Mouse (Mus musculus): ENCODE measurements around the gene Pdcd2l. TPM values are rescaled to one million over a fixed set of nuclear protein-coding genes. Genes with fewer than 3 reads are reported as not detected.
"Not testable (repeated sequence)": the region's sequence is repeated elsewhere in the genome, so short reads cannot be mapped to it uniquely, and the experiment has no call there.

The Pdcd2l gene
- polyA plus RNA-seq, 1 experiment from 2014 or later = 20.9 TPM

DNA sequence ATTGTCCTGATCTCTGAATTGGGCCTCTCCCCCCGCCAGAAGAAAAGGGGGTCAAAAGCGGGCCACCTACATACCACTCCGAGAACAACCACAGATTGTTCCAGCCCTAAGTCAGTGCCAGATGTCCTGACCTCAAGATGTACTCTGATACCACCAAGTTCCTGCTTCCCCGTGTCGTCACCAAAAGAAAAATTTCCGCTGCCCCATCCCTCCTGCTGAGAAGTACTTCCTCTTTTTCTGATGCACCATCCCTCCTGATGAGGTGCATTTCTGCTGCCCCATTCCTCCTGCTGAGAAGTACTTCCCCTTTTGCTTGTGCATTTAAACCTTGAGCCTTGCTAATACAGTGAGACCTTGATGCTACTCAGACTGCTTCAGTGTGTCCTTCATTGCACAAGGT is 20.2 kb downstream of the Pdcd2l start:
- not testable (repeated sequence) for H3K36me3 ChIP-seq (replicated peaks); H3K4me2 ChIP-seq; H3K27ac ChIP-seq (replicated peaks); H3K9me3 ChIP-seq (replicated peaks); H3K27me3 ChIP-seq; ATAC-seq (ENCODE audit: insufficient read depth); H3K9ac ChIP-seq; H3K4me3 ChIP-seq (replicated peaks); H3K4me1 ChIP-seq (replicated peaks)
- 77% methylated on average over 6 of the region's 6 CpGs for WGBS (ENCODE audit: insufficient replicate concordance)

DNA sequence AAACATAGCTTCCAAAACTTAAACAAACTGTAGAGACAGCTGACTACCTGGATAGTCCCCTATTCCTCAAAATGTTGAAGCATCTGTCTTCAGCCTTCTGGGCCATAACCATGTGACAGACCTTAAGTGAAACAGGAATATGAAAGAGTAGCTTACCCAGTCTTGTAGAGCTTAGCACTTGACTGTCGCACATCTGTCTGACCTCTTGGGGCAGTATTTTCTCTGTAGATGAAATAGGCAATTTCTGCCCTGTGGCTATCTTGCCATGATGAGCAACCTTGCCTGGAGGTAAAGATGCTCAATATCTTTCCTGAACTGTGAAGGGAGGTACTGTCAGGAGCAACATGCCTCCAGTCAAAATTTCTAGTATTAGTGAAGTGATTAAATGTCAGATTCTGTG is 24.2 kb downstream of the Pdcd2l start:
- H3K27ac ChIP-seq (replicated peaks) = no peak overlapping the region
- H3K4me2 ChIP-seq = no peak overlapping the region
- H3K9me3 ChIP-seq (replicated peaks) = no peaks in the 10 kb centered on the region
- no peaks in the 10 kb centered on the region for H3K27me3 ChIP-seq
- H3K4me3 ChIP-seq (replicated peaks) = no peak overlapping the region
- no peak for ATAC-seq (ENCODE audit: insufficient read depth)
- H3K9ac ChIP-seq = no peak overlapping the region
- 46% methylated on average over 1 of the region's 1 CpGs for WGBS (ENCODE audit: insufficient replicate concordance)
- peaks cover 11% of the 10 kb centered on the region for H3K4me1 ChIP-seq (replicated peaks)
- H3K36me3 ChIP-seq (replicated peaks) = no peaks in the 10 kb centered on the region

DNA sequence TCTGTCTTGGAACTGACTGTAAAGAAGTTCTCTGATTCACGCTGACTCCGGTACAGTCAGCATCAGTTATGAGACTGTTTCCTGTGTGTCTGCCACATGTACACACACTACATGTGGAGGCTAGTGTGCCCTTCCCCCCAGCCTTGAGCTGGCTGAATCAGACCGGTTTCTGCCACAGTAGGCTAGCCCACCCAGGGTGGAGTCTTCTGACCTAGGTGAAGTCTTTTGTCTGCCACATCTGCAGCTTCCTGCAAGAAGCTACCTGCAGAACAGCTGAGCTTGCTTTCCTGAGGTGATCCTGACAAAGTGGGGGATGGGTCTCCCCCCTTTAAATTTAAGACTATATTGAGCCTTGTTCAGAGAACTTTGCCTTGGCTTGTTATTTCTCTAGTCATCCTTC is 27.0 kb downstream of the Pdcd2l start, which contains the start of gene Uba2:
TSS of gene Uba2 (minus strand) at position 146 of the 400 bp plus-strand sequence.
- Histone ChIP-seq H3K9me3 (replicated peaks) (no peaks in the 10 kb centered on the region), H3K27ac (replicated peaks) (peak within 1 kb of the TSS; percentile 85)
- WGBS (ENCODE audit: insufficient replicate concordance) = 72% methylated on average over 3 of the region's 3 CpGs

DNA sequence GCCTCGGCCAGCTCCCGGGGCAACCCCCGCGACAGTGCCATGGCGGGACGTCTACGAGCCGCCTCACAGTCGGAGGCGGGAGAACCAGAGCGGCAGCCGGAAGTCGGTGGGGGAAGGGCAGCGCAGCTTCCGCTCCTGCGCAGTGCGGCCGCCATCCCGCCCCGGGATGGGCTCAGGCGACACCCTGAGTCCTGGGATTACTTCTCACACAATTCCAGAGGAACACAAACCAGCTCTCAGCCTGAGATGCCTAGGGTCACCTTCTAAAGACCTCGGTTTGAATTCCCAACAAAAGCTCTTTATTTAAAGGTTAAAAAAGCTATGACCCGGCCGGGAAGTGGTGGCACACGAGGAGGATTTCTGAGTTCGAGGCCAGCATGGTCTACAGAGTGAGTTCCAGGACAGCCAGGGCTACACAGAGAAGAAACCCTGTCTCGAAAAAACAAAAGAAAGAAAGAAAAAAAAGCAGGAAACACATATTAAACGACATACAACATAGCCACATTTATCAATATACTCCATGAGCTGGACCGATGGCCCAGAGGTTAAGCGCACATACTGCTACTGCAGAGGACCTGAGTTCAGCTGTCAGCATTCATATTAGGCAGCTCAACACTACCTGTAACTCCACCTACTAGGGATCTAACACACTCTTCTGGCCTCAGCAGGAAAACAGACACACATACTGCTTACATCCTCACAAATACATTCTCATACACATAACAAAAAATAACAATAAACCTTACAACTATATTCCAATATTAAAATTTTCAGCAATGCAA is 27.8 kb downstream of the Pdcd2l start:
- 10% methylated on average over 30 of the region's 30 CpGs for WGBS (ENCODE audit: insufficient replicate concordance)
- Histone ChIP-seq H3K9ac (peak overlapping the region; percentile 83), H3K4me3 (replicated peaks) (peak overlapping the region; percentile 91), H3K4me2 (peak overlapping the region; percentile 90), H3K27me3 (no peaks in the 10 kb centered on the region), H3K9me3 (replicated peaks) (no peaks in the 10 kb centered on the region), H3K27ac (replicated peaks) (peak overlapping the region; percentile 85), H3K4me1 (replicated peaks) (peaks cover 26% of the 10 kb centered on the region), H3K36me3 (replicated peaks) (peaks cover 21% of the 10 kb centered on the region)
- ATAC-seq (ENCODE audit: insufficient read depth) = peak; percentile 93

More for the DNA sequence above, 27.0 kb downstream of the Pdcd2l start, which contains the start of gene Uba2:
- Histone ChIP-seq H3K4me2 (peak within 1 kb of the TSS; percentile 90), H3K4me3 (replicated peaks) (peak within 1 kb of the TSS; percentile 91), H3K4me1 (replicated peaks) (peaks cover 26% of the 10 kb centered on the region), H3K36me3 (replicated peaks) (peaks cover 15% of the 10 kb centered on the region), H3K27me3 (no peaks in the 10 kb centered on the region), H3K9ac (peak within 1 kb of the TSS; percentile 83)
- ATAC-seq (ENCODE audit: insufficient read depth) = no peak

DNA sequence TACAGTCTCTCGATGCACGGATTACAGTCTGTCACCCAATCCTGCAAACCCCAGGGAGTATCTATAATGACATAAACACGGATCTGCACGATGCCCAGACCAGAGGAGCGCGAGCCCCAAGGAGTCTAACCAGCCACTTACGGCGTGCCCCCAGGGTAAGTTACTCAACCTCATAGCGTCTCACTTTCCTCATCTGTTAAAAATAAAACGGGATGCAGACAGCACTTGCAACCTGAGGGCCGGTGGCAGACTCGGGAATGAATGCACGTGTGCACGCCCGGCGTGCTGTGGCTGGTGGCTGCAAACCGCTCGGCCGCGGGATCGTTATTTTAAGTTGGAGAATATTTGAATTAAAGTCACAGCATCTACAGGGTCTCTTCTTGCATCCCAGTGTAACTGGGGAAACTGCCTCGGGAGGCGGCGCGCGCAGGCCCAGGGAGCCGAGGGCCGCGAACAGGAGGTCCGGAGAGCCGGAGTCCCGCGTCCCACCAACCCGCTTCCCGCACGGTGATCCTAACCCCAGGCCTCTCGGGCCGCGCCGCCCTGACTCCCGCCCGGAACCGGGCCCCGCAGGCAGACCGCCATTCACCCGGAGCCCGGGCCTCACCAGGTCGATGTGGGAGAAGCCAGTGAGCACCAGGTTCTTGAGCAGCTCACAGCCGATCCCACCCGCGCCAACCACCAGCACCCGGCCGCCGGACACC is 28.5 kb downstream of the Pdcd2l start:
- peak; percentile 82 for ATAC-seq (ENCODE audit: insufficient read depth)
- H3K27me3 ChIP-seq = no peaks in the 10 kb centered on the region
- peak overlapping the region; percentile 90 for H3K4me2 ChIP-seq
- peak overlapping the region; percentile 91 for H3K4me3 ChIP-seq (replicated peaks)
- H3K9ac ChIP-seq = peak overlapping the region; percentile 83
- H3K9me3 ChIP-seq (replicated peaks) = no peaks in the 10 kb centered on the region
- H3K36me3 ChIP-seq (replicated peaks) = peaks cover 29% of the 10 kb centered on the region
- H3K27ac ChIP-seq (replicated peaks) = peak overlapping the region; percentile 85
- WGBS (ENCODE audit: insufficient replicate concordance) = under 1% methylated on average over 54 of the region's 54 CpGs
- peaks cover 26% of the 10 kb centered on the region for H3K4me1 ChIP-seq (replicated peaks)

DNA sequence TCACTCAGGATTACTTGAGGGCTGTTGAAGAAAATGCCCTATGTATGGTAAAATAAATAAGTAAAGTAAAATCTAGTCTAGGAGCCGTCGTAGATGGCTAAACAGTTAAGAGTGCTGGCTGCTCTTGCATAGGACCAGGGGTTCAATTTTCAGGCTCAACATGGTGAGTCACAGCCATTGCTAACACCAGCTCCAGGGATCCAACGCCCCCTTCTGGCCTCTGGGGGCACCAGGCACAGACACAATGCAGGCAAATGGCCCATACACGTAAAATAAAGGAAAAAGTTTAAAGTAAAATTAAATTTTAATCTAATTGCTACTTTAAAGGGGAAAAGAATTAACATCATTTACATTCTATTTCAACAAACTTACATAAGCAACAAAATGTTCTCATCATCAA is 29.6 kb downstream of the Pdcd2l start:
- Histone ChIP-seq H3K36me3 (replicated peaks) (peaks cover 39% of the 10 kb centered on the region), H3K4me1 (replicated peaks) (peaks cover 26% of the 10 kb centered on the region), H3K27ac (replicated peaks) (no peak overlapping the region), H3K27me3 (no peaks in the 10 kb centered on the region), H3K4me2 (peak overlapping the region; percentile 52), H3K9me3 (replicated peaks) (no peaks in the 10 kb centered on the region), H3K4me3 (replicated peaks) (peak overlapping the region; percentile 24), H3K9ac (no peak overlapping the region)
- 38% methylated on average over 4 of the region's 4 CpGs for WGBS (ENCODE audit: insufficient replicate concordance)
- ATAC-seq (ENCODE audit: insufficient read depth) = no peak

DNA sequence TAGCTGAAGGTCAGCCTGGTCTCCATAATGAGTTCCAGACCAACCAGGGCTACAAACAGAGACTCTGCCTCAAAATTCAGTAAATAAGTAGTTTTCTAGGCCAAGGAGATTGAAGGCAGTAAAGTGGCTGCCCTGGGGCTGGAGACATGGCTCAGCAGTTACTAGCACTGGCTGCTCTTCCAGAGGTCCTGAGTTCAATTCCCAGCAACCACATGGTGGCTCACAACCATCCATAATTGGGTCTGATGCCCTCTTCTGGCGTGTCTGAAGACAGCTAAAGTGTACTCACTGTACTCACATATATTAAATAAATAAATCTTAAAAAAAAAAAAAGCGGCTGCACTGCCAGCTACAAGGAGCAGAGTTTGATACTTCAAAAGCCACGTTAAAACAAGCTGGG is 30.5 kb downstream of the Pdcd2l start:
- no peak for ATAC-seq (ENCODE audit: insufficient read depth)
- H3K9me3 ChIP-seq (replicated peaks) = no peaks in the 10 kb centered on the region
- peaks cover 26% of the 10 kb centered on the region for H3K4me1 ChIP-seq (replicated peaks)
- H3K4me2 ChIP-seq = peak overlapping the region; percentile 52; the same call in 1 of the 2 replicates
- H3K4me3 ChIP-seq (replicated peaks) = 0 out of 2 replicates have a peak overlapping the region, but pooled peaks have one; percentile 24
- H3K27me3 ChIP-seq = no peaks in the 10 kb centered on the region
- no peak overlapping the region for H3K27ac ChIP-seq (replicated peaks)
- 76% methylated on average over 3 of the region's 3 CpGs for WGBS (ENCODE audit: insufficient replicate concordance)
- H3K9ac ChIP-seq = no peak overlapping the region
- peaks cover 48% of the 10 kb centered on the region for H3K36me3 ChIP-seq (replicated peaks)

DNA sequence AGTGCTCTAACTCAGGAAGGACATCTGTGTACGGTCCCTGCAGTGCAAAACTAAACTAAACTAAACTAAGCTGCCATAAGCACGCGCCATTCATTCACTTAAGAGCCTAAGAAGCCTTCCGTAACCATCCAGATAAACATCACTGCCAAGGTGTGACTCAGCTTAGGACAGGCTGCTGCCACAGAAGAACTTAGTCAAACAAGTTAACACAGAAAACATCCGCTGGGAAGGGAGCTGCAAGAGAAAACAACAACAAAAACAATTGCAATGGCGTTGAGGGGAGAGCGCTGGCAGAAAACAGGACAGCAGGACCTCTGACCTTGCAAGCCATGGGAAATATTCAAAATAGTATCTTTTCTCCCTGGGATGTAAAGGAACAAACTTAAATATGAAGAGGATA is 31.8 kb downstream of the Pdcd2l start:
- Histone ChIP-seq H3K4me3 (replicated peaks) (no peak overlapping the region), H3K27me3 (no peaks in the 10 kb centered on the region), H3K4me2 (no peak overlapping the region), H3K9me3 (replicated peaks) (no peaks in the 10 kb centered on the region), H3K4me1 (replicated peaks) (peaks cover 26% of the 10 kb centered on the region), H3K9ac (no peak overlapping the region), H3K27ac (replicated peaks) (no peak overlapping the region), H3K36me3 (replicated peaks) (peaks cover 60% of the 10 kb centered on the region)
- 85% methylated on average over 7 of the region's 7 CpGs for WGBS (ENCODE audit: insufficient replicate concordance)
- ATAC-seq (ENCODE audit: insufficient read depth) = no peak

DNA sequence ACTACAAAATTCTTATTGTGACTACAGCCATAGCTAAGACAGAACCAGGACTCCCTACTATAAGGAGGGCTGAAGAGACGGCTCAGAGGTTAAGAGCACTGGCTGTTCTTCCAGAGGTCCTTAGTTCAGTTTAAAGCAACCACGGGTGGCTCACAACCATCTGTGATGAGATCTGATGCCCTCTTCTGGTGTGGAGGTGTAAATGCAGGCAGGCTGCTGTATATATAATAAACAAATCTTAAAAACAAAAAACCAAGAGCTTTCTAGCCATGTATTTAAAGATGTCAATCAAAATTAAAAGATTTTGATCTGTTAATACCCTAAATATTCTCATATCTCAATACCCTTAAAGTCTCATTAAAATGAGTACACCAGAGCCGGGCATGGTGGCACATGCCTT is 37.3 kb downstream of the Pdcd2l start:
- ATAC-seq (ENCODE audit: insufficient read depth) = no peak
- H3K9ac ChIP-seq = no peak overlapping the region
- no peak overlapping the region for H3K4me2 ChIP-seq
- no peaks in the 10 kb centered on the region for H3K27me3 ChIP-seq
- H3K4me3 ChIP-seq (replicated peaks) = no peak overlapping the region
- WGBS (ENCODE audit: insufficient replicate concordance) = 82% methylated on average over 3 of the region's 3 CpGs
- H3K27ac ChIP-seq (replicated peaks) = no peak overlapping the region
- peaks cover 96% of the 10 kb centered on the region for H3K36me3 ChIP-seq (replicated peaks)
- H3K9me3 ChIP-seq (replicated peaks) = no peaks in the 10 kb centered on the region
- no peaks in the 10 kb centered on the region for H3K4me1 ChIP-seq (replicated peaks)

DNA sequence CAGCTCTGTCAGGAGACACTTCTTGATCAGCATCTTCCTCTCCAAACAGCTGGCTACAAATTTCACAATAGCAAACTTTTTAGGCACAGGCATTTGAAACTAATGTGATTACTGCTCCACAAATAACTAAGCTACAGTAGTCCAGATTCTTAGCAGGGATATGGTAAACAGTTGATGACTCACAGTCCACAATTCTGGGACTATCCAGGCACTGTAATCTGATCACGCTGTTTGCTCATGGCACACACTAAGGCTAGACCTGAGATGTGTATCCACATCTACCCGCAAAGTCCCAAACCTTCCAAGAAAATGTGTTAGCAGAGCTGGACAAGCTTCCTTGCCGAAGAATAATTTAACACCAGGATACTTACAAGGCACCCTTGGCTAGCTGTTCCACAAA is 38.5 kb downstream of the Pdcd2l start:
- H3K4me1 ChIP-seq (replicated peaks) = no peaks in the 10 kb centered on the region
- H3K4me2 ChIP-seq = no peak overlapping the region
- H3K36me3 ChIP-seq (replicated peaks) = peaks cover 98% of the 10 kb centered on the region
- no peaks in the 10 kb centered on the region for H3K27me3 ChIP-seq
- H3K4me3 ChIP-seq (replicated peaks) = no peak overlapping the region
- WGBS (ENCODE audit: insufficient replicate concordance) = 92% methylated on average over 3 of the region's 3 CpGs
- ATAC-seq (ENCODE audit: insufficient read depth) = no peak
- no peak overlapping the region for H3K9ac ChIP-seq
- no peak overlapping the region for H3K27ac ChIP-seq (replicated peaks)
- no peaks in the 10 kb centered on the region for H3K9me3 ChIP-seq (replicated peaks)

DNA sequence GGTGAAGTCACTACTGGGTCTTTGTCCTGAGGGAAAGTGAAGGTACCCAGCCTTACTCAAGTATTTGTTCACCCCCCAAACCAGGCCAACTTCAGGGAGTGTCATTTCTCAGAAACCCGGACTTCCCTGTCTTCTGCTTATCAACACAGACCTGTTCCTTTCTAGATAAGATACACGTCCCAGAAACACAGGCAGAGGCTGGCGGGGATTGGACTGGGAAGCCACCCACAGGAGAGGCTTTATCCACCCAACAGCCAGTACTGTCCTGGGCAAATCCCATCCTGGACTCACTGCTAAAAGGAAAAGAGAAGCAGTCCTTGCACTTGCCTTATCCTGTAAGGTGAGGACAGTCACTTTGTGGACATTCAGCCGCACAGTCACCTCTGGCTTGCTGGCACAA is 49.3 kb downstream of the Pdcd2l start:
- H3K4me1 ChIP-seq (replicated peaks) = peaks cover 25% of the 10 kb centered on the region
- 29% methylated on average over 4 of the region's 4 CpGs for WGBS (ENCODE audit: insufficient replicate concordance)
- no peaks in the 10 kb centered on the region for H3K9me3 ChIP-seq (replicated peaks)
- H3K4me3 ChIP-seq (replicated peaks) = no peak overlapping the region
- ATAC-seq (ENCODE audit: insufficient read depth) = peak; percentile 84
- no peak overlapping the region for H3K9ac ChIP-seq
- H3K4me2 ChIP-seq = peak overlapping the region; percentile 31
- no peak overlapping the region for H3K27ac ChIP-seq (replicated peaks)
- H3K36me3 ChIP-seq (replicated peaks) = peaks cover 100% of the 10 kb centered on the region
- H3K27me3 ChIP-seq = no peaks in the 10 kb centered on the region

Data from liver, embryonic 15.5 days (tissue).